Mouse (Mus musculus) lung, postnatal 0 days (tissue): ENCODE results near the gene Ccdc170. TPM values are rescaled to one million over a fixed set of nuclear protein-coding genes. Genes with fewer than 3 reads are reported as not detected.
A peak's percentile ranks its signal among the peaks of the same experiment; 100 is the strongest.

Experiments
- ATAC-seq: fragments of 200-750 bp; cut with Nextera tagmentation; 2 replicates; pipeline ENCODE4 v1.8.0; 2017; ENCODE audit warnings: moderate library complexity
- DNase-seq: peaks from one replicate; pipeline ENCODE4 v3.0.0-alpha.2; 2016; ENCODE audit warnings: low spot score
- H3K27ac ChIP-seq: fragments of 300-500 bp; sonication (generic); 2 replicates; pipeline ENCODE4 v1.5.1; 2014; ENCODE audit warnings: antibody characterized with exemption, mild to moderate bottlenecking, low read length, mixed read lengths
- H3K27me3 ChIP-seq: fragments of 300-500 bp; sonication (generic); replicated peaks from 2 replicates; pipeline ENCODE4 v1.6.1; 2014; ENCODE audit warnings: low read length, mixed read lengths; ENCODE audit not compliant: insufficient read depth
- H3K36me3 ChIP-seq: fragments of 300-500 bp; sonication (generic); 2 replicates; pipeline ENCODE4 v1.6.1; 2014; ENCODE audit warnings: low read length, mixed read lengths; ENCODE audit not compliant: insufficient read depth
- H3K4me1 ChIP-seq: fragments of 300-500 bp; sonication (generic); 2 replicates; pipeline ENCODE4 v1.6.1; 2014; ENCODE audit warnings: antibody characterized with exemption, low read depth, low read length, mixed read lengths; ENCODE audit not compliant: insufficient read depth
- H3K4me2 ChIP-seq: fragments of 300-500 bp; sonication (generic); replicated peaks from 2 replicates; pipeline ENCODE4 v1.6.1; 2014; ENCODE audit warnings: low read depth, mild to moderate bottlenecking, low read length, moderate library complexity, mixed read lengths
- H3K4me3 ChIP-seq: fragments of 300-500 bp; sonication (generic); 2 replicates; pipeline ENCODE4 v1.5.1; 2014; ENCODE audit warnings: low read depth, low read length
- H3K9ac ChIP-seq: fragments of 300-500 bp; sonication (generic); replicated peaks from 2 replicates; pipeline ENCODE4 v1.6.1; 2014; ENCODE audit warnings: low read depth, mild to moderate bottlenecking
- H3K9me3 ChIP-seq: fragments of 300-500 bp; sonication (generic); 2 replicates; pipeline ENCODE4 v1.6.1; 2016; ENCODE audit warnings: low read length, mixed read lengths
- CTCF ChIP-seq: IDR thresholded peaks from 2 replicates; pipeline ENCODE4 v1.5.1; 2016; ENCODE audit warnings: antibody characterized with exemption, mild to moderate bottlenecking
- EP300 ChIP-seq: IDR thresholded peaks from 2 replicates; pipeline ENCODE4 v1.6.1; 2016; ENCODE audit warnings: antibody characterized with exemption, mild to moderate bottlenecking, control low read depth
- WGBS: fragments of 180-500 bp; shearing (Covaris S2); extraction: QIAGEN DNeasy Blood & Tissue Kit; methylation state at CpG from one replicate; pipeline ENCODE4 v1.1.7; 2014; 5-methylcytosine and 5-hydroxymethylcytosine counted together
- polyA plus RNA-seq: library from polyadenylated mRNA; unstranded; fragments of >200 nt; fragmentation: Nextera tagmentation; extraction: Ambion mirVana; gene quantifications from 2 replicates; pipeline ENCODE4 v1.2.1, GENCODE M21; 2015

Ccdc170 gene
- polyA plus RNA-seq, 1 experiment from 2014 or later = 2.1 TPM

GRCm38 (mm10) chr10:4589576-4589975 is 107.3 kb downstream of the Ccdc170 start:
- Histone ChIP-seq H3K27me3 (no peaks in the 10 kb centered on the region), H3K4me2 (no peak overlapping the region), H3K4me1 (no peaks in the 10 kb centered on the region), H3K36me3 (no peaks in the 10 kb centered on the region), H3K9ac (no peak overlapping the region), H3K27ac (no peak overlapping the region), H3K9me3 (no peaks in the 10 kb centered on the region), H3K4me3 (no peak overlapping the region)
- WGBS = 73% methylated on average over 4 of the region's 4 CpGs
- TF ChIP-seq CTCF (no peak), EP300 (no peak)
- ATAC-seq = no peak
- no peak for DNase-seq

GRCm38 (mm10) chr10:4590956-4591355 is 108.7 kb downstream of the Ccdc170 start:
- WGBS = 64% methylated on average over 8 of the region's 8 CpGs
- no peaks in the 10 kb centered on the region for H3K27me3 ChIP-seq
- H3K4me2 ChIP-seq = no peak overlapping the region
- no peaks in the 10 kb centered on the region for H3K36me3 ChIP-seq
- no peak for ATAC-seq
- no peaks in the 10 kb centered on the region for H3K4me1 ChIP-seq
- no peak for DNase-seq
- no peak for TF ChIP-seq EP300
- TF ChIP-seq CTCF = no peak
- no peak overlapping the region for H3K9ac ChIP-seq
- no peak overlapping the region for H3K4me3 ChIP-seq
- H3K27ac ChIP-seq = no peak overlapping the region
- no peaks in the 10 kb centered on the region for H3K9me3 ChIP-seq

GRCm38 (mm10) chr10:4593828-4594227 is 111.5 kb downstream of the Ccdc170 start:
- H3K27ac ChIP-seq = no peak overlapping the region
- WGBS = 64% methylated on average over 4 of the region's 4 CpGs
- TF ChIP-seq EP300 (no peak), CTCF (peak; percentile 70)
- H3K4me2 ChIP-seq = no peak overlapping the region
- H3K27me3 ChIP-seq = no peaks in the 10 kb centered on the region
- H3K9me3 ChIP-seq = no peaks in the 10 kb centered on the region
- H3K36me3 ChIP-seq = no peaks in the 10 kb centered on the region
- ATAC-seq (no peak), DNase-seq (peak; percentile 28)
- H3K9ac ChIP-seq = no peak overlapping the region
- H3K4me3 ChIP-seq = no peak overlapping the region
- H3K4me1 ChIP-seq = no peaks in the 10 kb centered on the region

- WGBS = 97% methylated on average over 4 of the region's 4 CpGs
- H3K36me3 ChIP-seq = no peaks in the 10 kb centered on the region
- no peaks in the 10 kb centered on the region for H3K9me3 ChIP-seq
- no peak overlapping the region for H3K4me3 ChIP-seq
- H3K27ac ChIP-seq = no peak overlapping the region
- DNase-seq (no peak), ATAC-seq (no peak)
- no peak overlapping the region for H3K9ac ChIP-seq
- no peak overlapping the region for H3K4me2 ChIP-seq
- no peaks in the 10 kb centered on the region for H3K27me3 ChIP-seq
- H3K4me1 ChIP-seq = no peaks in the 10 kb centered on the region
- no peak for TF ChIP-seq CTCF
- no peak for TF ChIP-seq EP300
Measured at GRCm38 (mm10) chr10:4597211-4597610, 114.9 kb downstream of the Ccdc170 start.

- H3K9ac ChIP-seq = no peak overlapping the region
- no peaks in the 10 kb centered on the region for H3K27me3 ChIP-seq
- DNase-seq (peak; percentile 72), ATAC-seq (no peak; the same call in 1 of the 2 replicates)
- H3K9me3 ChIP-seq = no peaks in the 10 kb centered on the region
- H3K4me3 ChIP-seq = no peak overlapping the region
- no peak overlapping the region for H3K27ac ChIP-seq
- no peaks in the 10 kb centered on the region for H3K36me3 ChIP-seq
- H3K4me1 ChIP-seq = no peaks in the 10 kb centered on the region
- 61% methylated on average over 10 of the region's 10 CpGs for WGBS
- TF ChIP-seq CTCF = peak; percentile 74
- TF ChIP-seq EP300 = no peak
- no peak overlapping the region for H3K4me2 ChIP-seq
Measured at GRCm38 (mm10) chr10:4598244-4598842, 116.0 kb downstream of the Ccdc170 start.

- Histone ChIP-seq H3K4me3 (no peak overlapping the region), H3K9me3 (no peaks in the 10 kb centered on the region), H3K27ac (no peak overlapping the region), H3K27me3 (no peaks in the 10 kb centered on the region), H3K9ac (no peak overlapping the region), H3K4me1 (no peaks in the 10 kb centered on the region), H3K36me3 (no peaks in the 10 kb centered on the region), H3K4me2 (no peak overlapping the region)
- 82% methylated on average over 12 of the region's 12 CpGs for WGBS
- ATAC-seq (no peak), DNase-seq (no peak)
- TF ChIP-seq EP300 (no peak), CTCF (no peak)
Measured at GRCm38 (mm10) chr10:4598916-4599315, 116.6 kb downstream of the Ccdc170 start.

GRCm38 (mm10) chr10:4599591-4599990 is 117.3 kb downstream of the Ccdc170 start:
- Histone ChIP-seq H3K9me3 (no peaks in the 10 kb centered on the region), H3K27ac (no peak overlapping the region), H3K4me1 (no peaks in the 10 kb centered on the region), H3K9ac (no peak overlapping the region), H3K4me2 (no peak overlapping the region), H3K27me3 (no peaks in the 10 kb centered on the region), H3K36me3 (no peaks in the 10 kb centered on the region), H3K4me3 (no peak overlapping the region)
- TF ChIP-seq CTCF (no peak), EP300 (no peak)
- DNase-seq (no peak), ATAC-seq (no peak)
- WGBS = 51% methylated on average over 4 of the region's 4 CpGs
